Comparison of ENCODE assay signal across 24 mouse cellular contexts in the genomic region with DNA sequence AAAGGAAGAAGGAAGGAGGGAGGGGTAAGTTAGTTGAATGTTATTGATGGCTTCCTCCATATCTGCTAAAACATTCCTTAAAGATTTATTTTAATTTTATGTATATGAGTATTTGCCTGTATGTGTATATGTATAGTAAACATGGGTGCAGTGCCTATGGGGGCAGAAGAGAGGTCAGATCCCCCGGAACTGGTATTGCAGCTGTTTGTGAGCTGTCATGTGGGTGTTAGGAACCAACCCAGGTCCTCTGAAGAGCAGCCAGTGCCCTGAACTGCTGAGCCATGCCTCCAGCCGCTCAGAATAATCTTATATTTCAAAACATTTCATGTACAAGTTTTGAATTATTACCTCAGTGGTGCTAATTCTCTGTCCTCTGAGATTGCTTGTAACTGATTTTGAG.
"Had no signal": no experiment of that assay in that cellular context is flagged by ENCODE, and none has a peak within 500 bp of the region (broad histone marks: within the 10 kb centered on the region; RNA-seq: fewer than 3 reads in every experiment).

No protein-coding gene starts in this region.

- H3K27me3 ChIP-seq: heart, embryonic 13.5 days; heart, embryonic 15.5 days; hindbrain, embryonic 13.5 days; hindbrain, embryonic 15.5 days; limb, embryonic 13.5 days; limb, embryonic 15.5 days; liver, embryonic 12.5 days had no signal

- H3K9ac ChIP-seq: heart, embryonic 15.5 days; hindbrain, embryonic 13.5 days; hindbrain, embryonic 15.5 days; limb, embryonic 13.5 days; limb, embryonic 15.5 days; liver, embryonic 12.5 days had no signal

- H3K36me3 ChIP-seq: heart, embryonic 15.5 days; hindbrain, embryonic 13.5 days; hindbrain, embryonic 15.5 days; limb, embryonic 15.5 days; liver, embryonic 12.5 days had no signal

- H3K4me2 ChIP-seq: heart, embryonic 11.5 days; heart, embryonic 13.5 days; heart, embryonic 15.5 days; hindbrain, embryonic 13.5 days; hindbrain, embryonic 15.5 days; limb, embryonic 13.5 days; limb, embryonic 15.5 days; liver, embryonic 12.5 days had no signal

- H3K4me1 ChIP-seq: hindbrain, embryonic 15.5 days; liver, embryonic 12.5 days had no signal

- H3K9me3 ChIP-seq: heart, embryonic 13.5 days; heart, embryonic 15.5 days; hindbrain, embryonic 13.5 days; hindbrain, embryonic 15.5 days; limb, embryonic 13.5 days; limb, embryonic 15.5 days; liver, embryonic 12.5 days had no signal

- H3K27ac ChIP-seq: heart, adult 2 months; heart, embryonic 13.5 days; heart, embryonic 15.5 days; hindbrain, embryonic 13.5 days; hindbrain, embryonic 15.5 days; hindbrain, postnatal 0 days; layer of hippocampus, adult 2 months; limb, embryonic 13.5 days; limb, embryonic 15.5 days; liver, embryonic 12.5 days had no signal

- H3K4me3 ChIP-seq: heart, adult 2 months; heart, embryonic 13.5 days; heart, embryonic 15.5 days; hindbrain, embryonic 13.5 days; hindbrain, embryonic 15.5 days; layer of hippocampus, adult 2 months; limb, embryonic 13.5 days; limb, embryonic 15.5 days; liver, embryonic 12.5 days had no signal

- DNase-seq: gastrocnemius, postnatal 14 days; gastrocnemius, postnatal 36 days; heart, adult 11 months; heart, adult 2 months; heart, postnatal 14 days; heart, postnatal 36 days; kidney, adult 18-20 months; kidney, adult 9 months; kidney, postnatal 10 days; kidney, postnatal 25 days; kidney, postnatal 4 days; layer of hippocampus, postnatal 36 days; left cerebral cortex, postnatal 4 days had no signal

- ATAC-seq: hindbrain, postnatal 0 days; intestine, embryonic 16.5 days; liver, embryonic 12.5 days had no signal
